Mouse (Mus musculus): ENCODE results near the gene Phf19. TPM values are rescaled to one million over a fixed set of nuclear protein-coding genes. Genes with fewer than 3 reads are reported as not detected.
A peak's percentile ranks its signal among the peaks of the same experiment; 100 is the strongest.

Gene Phf19
- 2.1 and 2.3 TPM in 2 replicates for polyA plus RNA-seq (2015; fragmentation: Nextera tagmentation; extraction: Ambion mirVana)

- Histone ChIP-seq H3K9ac (peak within 1 kb of the TSS; percentile 43), H3K4me3 (peak within 1 kb of the TSS; percentile 52), H3K36me3 (no peaks in the 10 kb centered on the region), H3K4me1 (replicated peaks) (peaks cover 19% of the 10 kb centered on the region), H3K27ac (replicated peaks) (no peak within 1 kb of the TSS), H3K27me3 (peaks cover 24% of the 10 kb centered on the region), H3K9me3 (no peaks in the 10 kb centered on the region), H3K4me2 (peak within 1 kb of the TSS; percentile 84)
- WGBS, result under 1% methylated on average over 59 of the region's 64 CpGs
- ATAC-seq (ENCODE audit: low FRiP score, low read depth), result peak; percentile 55; the same call in 1 of the 2 replicates
These were observed at the start of gene Phf19 for GRCm38 (mm10) chr2:34913218-34914068. Gene Phf19 (minus strand): TSS chr2:34914026.

DNA sequence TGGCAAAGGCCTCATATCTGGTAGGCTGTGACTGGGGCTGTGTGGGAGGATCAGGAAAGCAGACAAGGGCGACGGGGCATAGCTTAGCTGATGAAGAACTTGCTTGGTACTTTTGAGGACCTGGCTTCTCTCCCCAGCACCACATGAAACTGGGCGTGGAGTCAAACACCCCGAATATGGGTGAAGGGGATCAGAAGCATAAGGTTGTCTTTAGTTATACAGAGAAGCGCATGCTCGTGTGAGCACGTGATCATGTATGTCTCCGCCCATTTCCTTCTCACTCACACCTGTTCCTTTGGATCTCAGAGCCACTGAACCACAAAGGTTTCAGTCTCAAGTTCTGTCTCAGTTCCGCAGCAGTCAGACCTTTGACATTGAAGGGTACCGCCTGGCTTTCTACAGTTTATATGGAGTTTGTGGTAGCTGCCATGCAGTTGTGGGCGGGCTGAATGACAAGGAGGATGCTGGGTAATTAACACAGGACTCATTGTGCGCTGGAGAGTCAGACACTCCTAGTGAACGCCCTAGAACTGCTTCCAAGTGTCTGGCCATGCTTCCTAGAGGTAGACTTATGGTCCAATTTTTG is 49.6 kb upstream of the Phf19 start:
- no peak overlapping the region for H3K4me2 ChIP-seq
- no peak overlapping the region for H3K4me3 ChIP-seq
- 87% methylated on average over 13 of the region's 13 CpGs for WGBS

DNA sequence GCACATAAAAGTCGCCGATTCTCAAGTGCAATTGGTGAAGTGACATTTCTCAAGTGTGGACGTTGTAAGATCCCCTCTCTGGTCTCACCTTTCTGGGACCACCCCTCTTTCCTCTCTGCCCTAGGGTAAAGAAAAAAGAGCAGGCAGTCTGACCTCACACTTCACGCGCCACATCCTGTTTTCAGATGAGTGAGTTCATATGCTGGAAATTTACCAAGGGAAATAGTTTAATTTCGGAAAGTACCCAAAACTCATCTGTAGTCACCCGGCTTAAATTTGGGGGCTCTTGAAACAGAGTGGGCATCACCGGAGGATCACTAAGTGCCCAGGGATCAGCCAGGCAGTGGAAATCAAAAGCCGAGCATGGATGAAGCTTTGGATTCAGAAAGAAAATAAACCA is 49.1 kb upstream of the Phf19 start:
- WGBS, result 88% methylated on average over 9 of the region's 9 CpGs
- H3K27me3 ChIP-seq, result no peaks in the 10 kb centered on the region

More for the DNA sequence above, 49.6 kb upstream of the Phf19 start:
- no peak for ATAC-seq (ENCODE audit: low FRiP score, low read depth)
- H3K27me3 ChIP-seq, result no peaks in the 10 kb centered on the region
- H3K4me1 ChIP-seq (replicated peaks), result 0 out of 2 replicates have a peak, but pooled peaks cover 8% of the 10 kb centered on the region
- no peak overlapping the region for H3K27ac ChIP-seq (replicated peaks)
- no peak overlapping the region for H3K9ac ChIP-seq
- no peaks in the 10 kb centered on the region for H3K9me3 ChIP-seq
- H3K36me3 ChIP-seq, result no peaks in the 10 kb centered on the region

GRCm38 (mm10) chr2:34962211-34962610 is 48.4 kb upstream of the Phf19 start:
- Histone ChIP-seq H3K9ac (no peak overlapping the region), H3K4me2 (no peak overlapping the region), H3K27me3 (no peaks in the 10 kb centered on the region), H3K4me1 (replicated peaks) (0 out of 2 replicates have a peak, but pooled peaks cover 8% of the 10 kb centered on the region), H3K36me3 (no peaks in the 10 kb centered on the region), H3K27ac (replicated peaks) (no peak overlapping the region), H3K4me3 (no peak overlapping the region), H3K9me3 (no peaks in the 10 kb centered on the region)
- no peak for ATAC-seq (ENCODE audit: low FRiP score, low read depth)
- WGBS, result 88% methylated on average over 2 of the region's 2 CpGs

More for the DNA sequence above, 49.1 kb upstream of the Phf19 start:
- H3K9ac ChIP-seq, result no peak overlapping the region
- H3K4me2 ChIP-seq, result no peak overlapping the region
- 0 out of 2 replicates have a peak, but pooled peaks cover 8% of the 10 kb centered on the region for H3K4me1 ChIP-seq (replicated peaks)
- H3K36me3 ChIP-seq, result no peaks in the 10 kb centered on the region
- no peak overlapping the region for H3K4me3 ChIP-seq
- no peak overlapping the region for H3K27ac ChIP-seq (replicated peaks)
- no peaks in the 10 kb centered on the region for H3K9me3 ChIP-seq
- ATAC-seq (ENCODE audit: low FRiP score, low read depth), result no peak

GRCm38 (mm10) chr2:34961481-34962036 is 47.7 kb upstream of the Phf19 start, which contains the start of gene Traf1:
Gene Traf1 (minus strand): TSS chr2:34961772.
- Histone ChIP-seq H3K27me3 (no peaks in the 10 kb centered on the region), H3K36me3 (no peaks in the 10 kb centered on the region), H3K9ac (no peak within 1 kb of the TSS), H3K9me3 (no peaks in the 10 kb centered on the region), H3K4me2 (peak within 1 kb of the TSS; percentile 55), H3K4me3 (peak within 1 kb of the TSS; percentile 22), H3K4me1 (replicated peaks) (0 out of 2 replicates have a peak, but pooled peaks cover 8% of the 10 kb centered on the region), H3K27ac (replicated peaks) (no peak within 1 kb of the TSS)
- ATAC-seq (ENCODE audit: low FRiP score, low read depth), result 0 out of 2 replicates have a peak, but pooled peaks have one; percentile 15
- WGBS, result 24% methylated on average over 20 of the region's 20 CpGs

DNA sequence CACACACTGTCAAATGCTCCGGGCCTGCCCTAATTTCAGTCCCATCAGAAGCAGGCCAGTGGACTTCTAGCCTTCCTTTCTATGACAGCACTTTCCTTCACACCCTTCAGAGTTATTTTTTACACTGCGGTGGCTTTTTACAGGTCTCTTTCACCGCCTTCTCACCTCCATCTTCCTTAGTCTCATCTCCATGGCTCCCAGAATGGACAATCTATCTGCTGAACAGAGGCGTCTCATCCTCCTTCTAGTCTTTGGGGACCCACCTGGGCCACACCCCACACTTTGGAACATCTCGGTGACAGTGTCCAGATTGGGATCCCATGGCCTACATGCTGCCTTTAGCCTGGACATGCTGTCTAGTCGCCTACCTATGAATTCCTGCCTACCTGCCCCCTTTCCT is 47.1 kb upstream of the Phf19 start:
- Histone ChIP-seq H3K4me3 (peak overlapping the region; percentile 22), H3K9ac (no peak overlapping the region), H3K36me3 (no peaks in the 10 kb centered on the region), H3K27me3 (no peaks in the 10 kb centered on the region), H3K4me2 (peak overlapping the region; percentile 55), H3K27ac (replicated peaks) (no peak overlapping the region), H3K4me1 (replicated peaks) (0 out of 2 replicates have a peak, but pooled peaks cover 8% of the 10 kb centered on the region), H3K9me3 (no peaks in the 10 kb centered on the region)
- 79% methylated on average over 6 of the region's 6 CpGs for WGBS
- no peak for ATAC-seq (ENCODE audit: low FRiP score, low read depth)

DNA sequence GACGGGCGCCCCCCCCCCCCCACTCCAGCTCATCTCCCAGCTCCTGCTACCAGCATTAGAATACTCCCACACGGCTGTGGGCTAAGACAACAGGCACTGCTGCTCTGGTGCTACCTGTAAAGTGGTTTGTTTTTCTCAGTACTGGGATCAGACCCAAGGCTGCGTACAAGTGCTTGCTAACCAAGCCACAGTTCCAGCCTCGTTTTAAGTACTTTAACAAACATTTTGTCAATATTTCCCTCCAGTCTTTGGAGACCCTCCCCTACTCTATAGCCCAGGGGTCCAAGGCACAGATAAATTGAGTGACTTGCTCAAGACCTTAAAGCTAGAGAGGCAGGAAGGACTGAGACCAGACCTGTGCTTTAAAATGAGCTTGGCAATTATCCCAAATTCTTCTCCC is 46.6 kb upstream of the Phf19 start:
- no peaks in the 10 kb centered on the region for H3K27me3 ChIP-seq
- H3K27ac ChIP-seq (replicated peaks), result no peak overlapping the region
- H3K9ac ChIP-seq, result no peak overlapping the region
- H3K36me3 ChIP-seq, result no peaks in the 10 kb centered on the region
- 88% methylated on average over 5 of the region's 5 CpGs for WGBS
- 0 out of 2 replicates have a peak, but pooled peaks cover 8% of the 10 kb centered on the region for H3K4me1 ChIP-seq (replicated peaks)
- no peak overlapping the region for H3K4me3 ChIP-seq
- no peak for ATAC-seq (ENCODE audit: low FRiP score, low read depth)
- no peaks in the 10 kb centered on the region for H3K9me3 ChIP-seq
- no peak overlapping the region for H3K4me2 ChIP-seq

GRCm38 (mm10) chr2:34958582-34958981 is 44.8 kb upstream of the Phf19 start:
- Histone ChIP-seq H3K36me3 (no peaks in the 10 kb centered on the region), H3K9ac (no peak overlapping the region), H3K9me3 (no peaks in the 10 kb centered on the region), H3K27me3 (no peaks in the 10 kb centered on the region), H3K4me1 (replicated peaks) (0 out of 2 replicates have a peak, but pooled peaks cover 8% of the 10 kb centered on the region), H3K4me3 (no peak overlapping the region), H3K27ac (replicated peaks) (no peak overlapping the region), H3K4me2 (no peak overlapping the region)
- ATAC-seq (ENCODE audit: low FRiP score, low read depth), result no peak
- WGBS, result 93% methylated on average over 7 of the region's 7 CpGs

GRCm38 (mm10) chr2:34958036-34958435 is 44.2 kb upstream of the Phf19 start:
- Histone ChIP-seq H3K4me1 (replicated peaks) (0 out of 2 replicates have a peak, but pooled peaks cover 8% of the 10 kb centered on the region), H3K9me3 (no peaks in the 10 kb centered on the region), H3K9ac (no peak overlapping the region), H3K4me2 (no peak overlapping the region), H3K36me3 (no peaks in the 10 kb centered on the region), H3K27me3 (no peaks in the 10 kb centered on the region), H3K27ac (replicated peaks) (no peak overlapping the region), H3K4me3 (no peak overlapping the region)
- 79% methylated on average over 7 of the region's 7 CpGs for WGBS
- no peak for ATAC-seq (ENCODE audit: low FRiP score, low read depth)

DNA sequence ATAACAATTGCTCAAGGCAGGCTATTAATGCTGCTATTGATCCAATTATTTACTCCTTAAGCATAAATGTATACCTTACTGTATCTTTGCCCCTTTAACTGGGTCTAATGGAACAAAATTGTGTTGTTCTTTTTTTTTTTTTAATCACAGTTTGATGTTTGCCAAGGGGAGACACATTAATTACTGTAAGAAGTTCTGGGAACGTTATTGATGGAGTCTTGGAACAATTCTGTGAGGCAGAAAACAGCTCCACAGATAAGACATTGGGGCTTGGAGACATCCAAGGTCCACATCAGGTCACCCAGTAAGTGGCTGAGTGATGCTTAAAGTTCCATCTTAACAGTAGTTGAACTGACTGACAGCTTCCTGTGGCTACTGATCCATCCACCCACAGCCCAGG is 43.6 kb upstream of the Phf19 start:
- ATAC-seq (ENCODE audit: low FRiP score, low read depth), result no peak
- Histone ChIP-seq H3K36me3 (no peaks in the 10 kb centered on the region), H3K4me3 (no peak overlapping the region), H3K27ac (replicated peaks) (no peak overlapping the region), H3K27me3 (no peaks in the 10 kb centered on the region), H3K9ac (no peak overlapping the region), H3K4me1 (replicated peaks) (0 out of 2 replicates have a peak, but pooled peaks cover 8% of the 10 kb centered on the region), H3K4me2 (no peak overlapping the region), H3K9me3 (no peaks in the 10 kb centered on the region)
- WGBS, result 63% methylated on average over 1 of the region's 1 CpGs

DNA sequence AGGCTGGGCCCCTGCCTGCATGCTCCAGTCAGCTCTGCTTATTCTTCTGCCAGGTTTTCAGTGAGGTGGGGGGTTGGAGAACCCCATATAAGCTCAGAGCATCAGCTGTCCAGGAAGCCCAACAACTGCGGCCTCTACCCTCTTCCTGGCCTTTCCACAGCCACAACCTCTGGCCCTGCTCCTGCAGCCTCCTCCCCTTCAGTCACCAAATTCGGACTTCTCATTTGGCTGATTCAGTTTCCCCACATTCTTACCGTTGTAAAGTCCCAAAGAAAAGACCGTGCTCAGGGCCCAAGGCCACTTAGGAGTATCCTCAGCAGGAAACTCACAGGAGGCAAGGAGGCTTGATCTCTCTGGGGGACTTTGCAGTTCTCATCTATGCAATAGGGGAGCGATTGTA is 43.1 kb upstream of the Phf19 start:
- Histone ChIP-seq H3K4me2 (no peak overlapping the region), H3K4me1 (replicated peaks) (0 out of 2 replicates have a peak, but pooled peaks cover 8% of the 10 kb centered on the region), H3K9ac (no peak overlapping the region), H3K27ac (replicated peaks) (no peak overlapping the region), H3K4me3 (no peak overlapping the region), H3K9me3 (no peaks in the 10 kb centered on the region), H3K27me3 (no peaks in the 10 kb centered on the region), H3K36me3 (no peaks in the 10 kb centered on the region)
- ATAC-seq (ENCODE audit: low FRiP score, low read depth), result no peak
- WGBS, result 68% methylated on average over 5 of the region's 5 CpGs

GRCm38 (mm10) chr2:34954344-34954743 is 40.5 kb upstream of the Phf19 start:
- Histone ChIP-seq H3K4me3 (no peak overlapping the region), H3K27me3 (no peaks in the 10 kb centered on the region), H3K9ac (no peak overlapping the region), H3K27ac (replicated peaks) (no peak overlapping the region), H3K4me2 (no peak overlapping the region), H3K4me1 (replicated peaks) (no peaks in the 10 kb centered on the region), H3K36me3 (no peaks in the 10 kb centered on the region), H3K9me3 (no peaks in the 10 kb centered on the region)
- no peak for ATAC-seq (ENCODE audit: low FRiP score, low read depth)

All from hindbrain, embryonic 15.5 days (tissue).